Mouse (Mus musculus): Measurements from ENCODE around the gene Pam.

The Pam gene

GRCm38 (mm10) chr1:97754392-97754791 lies 341.1 kb downstream of the Pam start:
- Histone ChIP-seq H3K36me3 (ENCODE audit: insufficient read depth, low read length) (peaks cover 51% of the 10 kb centered on the region), H3K4me3 (replicated peaks; ENCODE audit: low read length) (no peak overlapping the region), H3K27me3 (ENCODE audit: insufficient read depth, low read length) (no peaks in the 10 kb centered on the region), H3K9me3 (ENCODE audit: low read length) (no peaks in the 10 kb centered on the region), H3K4me1 (replicated peaks; ENCODE audit: low read depth, low read length) (no peaks in the 10 kb centered on the region)
- TF ChIP-seq POU5F1 (IDR thresholded peaks at IDR 0.05; ENCODE audit: borderline replicate concordance, low read length), result no peak
- no peak for TF ChIP-seq CTCF (conservative IDR thresholded peaks at IDR 0.05; ENCODE audit: low read length)
- no peak for TF ChIP-seq NANOG (IDR thresholded peaks at IDR 0.05; ENCODE audit: borderline replicate concordance, low read length)

- H3K27me3 ChIP-seq (ENCODE audit: insufficient read depth, low read length), result no peaks in the 10 kb centered on the region
- H3K4me1 ChIP-seq (replicated peaks; ENCODE audit: low read depth, low read length), result no peaks in the 10 kb centered on the region
- H3K36me3 ChIP-seq (ENCODE audit: insufficient read depth, low read length), result peaks cover 53% of the 10 kb centered on the region
- no peak overlapping the region for H3K4me3 ChIP-seq (replicated peaks; ENCODE audit: low read length)
- no peak for TF ChIP-seq NANOG (IDR thresholded peaks at IDR 0.05; ENCODE audit: borderline replicate concordance, low read length)
- no peak for TF ChIP-seq POU5F1 (IDR thresholded peaks at IDR 0.05; ENCODE audit: borderline replicate concordance, low read length)
- TF ChIP-seq CTCF (conservative IDR thresholded peaks at IDR 0.05; ENCODE audit: low read length), result no peak
- no peaks in the 10 kb centered on the region for H3K9me3 ChIP-seq (ENCODE audit: low read length)
These were observed 342.2 kb downstream of the Pam start for GRCm38 (mm10) chr1:97753216-97753615.

GRCm38 (mm10) chr1:97748163-97748562 lies 347.3 kb downstream of the Pam start:
- H3K9me3 ChIP-seq (ENCODE audit: low read length), result no peaks in the 10 kb centered on the region
- no peaks in the 10 kb centered on the region for H3K4me1 ChIP-seq (replicated peaks; ENCODE audit: low read depth, low read length)
- H3K27me3 ChIP-seq (ENCODE audit: insufficient read depth, low read length), result no peaks in the 10 kb centered on the region
- no peak overlapping the region for H3K4me3 ChIP-seq (replicated peaks; ENCODE audit: low read length)
- no peak for TF ChIP-seq POU5F1 (IDR thresholded peaks at IDR 0.05; ENCODE audit: borderline replicate concordance, low read length)
- TF ChIP-seq CTCF (conservative IDR thresholded peaks at IDR 0.05; ENCODE audit: low read length), result no peak
- no peak for TF ChIP-seq NANOG (IDR thresholded peaks at IDR 0.05; ENCODE audit: borderline replicate concordance, low read length)
- peaks cover 67% of the 10 kb centered on the region for H3K36me3 ChIP-seq (ENCODE audit: insufficient read depth, low read length)

GRCm38 (mm10) chr1:97746261-97746660 lies 349.2 kb downstream of the Pam start:
- Histone ChIP-seq H3K4me1 (replicated peaks; ENCODE audit: low read depth, low read length) (no peaks in the 10 kb centered on the region), H3K36me3 (ENCODE audit: insufficient read depth, low read length) (peaks cover 64% of the 10 kb centered on the region), H3K9me3 (ENCODE audit: low read length) (no peaks in the 10 kb centered on the region), H3K4me3 (replicated peaks; ENCODE audit: low read length) (no peak overlapping the region), H3K27me3 (ENCODE audit: insufficient read depth, low read length) (no peaks in the 10 kb centered on the region)
- TF ChIP-seq NANOG (IDR thresholded peaks at IDR 0.05; ENCODE audit: borderline replicate concordance, low read length) (no peak), CTCF (conservative IDR thresholded peaks at IDR 0.05; ENCODE audit: low read length) (no peak)

GRCm38 (mm10) chr1:97745712-97746111 lies 349.7 kb downstream of the Pam start:
- Histone ChIP-seq H3K36me3 (ENCODE audit: insufficient read depth, low read length) (peaks cover 65% of the 10 kb centered on the region), H3K9me3 (ENCODE audit: low read length) (no peaks in the 10 kb centered on the region), H3K4me1 (replicated peaks; ENCODE audit: low read depth, low read length) (no peaks in the 10 kb centered on the region), H3K27me3 (ENCODE audit: insufficient read depth, low read length) (no peaks in the 10 kb centered on the region), H3K4me3 (replicated peaks; ENCODE audit: low read length) (no peak overlapping the region)
- TF ChIP-seq NANOG (IDR thresholded peaks at IDR 0.05; ENCODE audit: borderline replicate concordance, low read length), result no peak
- TF ChIP-seq CTCF (conservative IDR thresholded peaks at IDR 0.05; ENCODE audit: low read length), result no peak
- no peak for TF ChIP-seq POU5F1 (IDR thresholded peaks at IDR 0.05; ENCODE audit: borderline replicate concordance, low read length)

All from E14TG2a.4 (cell line).